Mouse (Mus musculus): ENCODE results near the gene Pmfbp1.

- TF ChIP-seq FLI1 (IDR thresholded peaks at IDR 0.05; ENCODE audit: low read length) (no peak), GATA1 (IDR thresholded peaks at IDR 0.05; ENCODE audit: borderline replicate concordance, low read length) (no peak)
These were observed 28.1 kb upstream of the Pmfbp1 start for GRCm38 (mm10) chr8:109465761-109466160.

Measured in megakaryocyte, embryonic 14.5 days (primary cell).